Mouse (Mus musculus): ENCODE data around the gene Slc9a6. TPM values are rescaled to one million over a fixed set of nuclear protein-coding genes. Genes with fewer than 3 reads are reported as not detected.

Gene Slc9a6
- total and polyA plus RNA-seq, 3 experiments: 5.2 to 7.6 (median 5.3) TPM

GRCm38 (mm10) chrX:56636185-56636584, 26.6 kb downstream of the Slc9a6 start:
- in situ Hi-C loops (cut with MboI; ENCODE audit: low pct_ligation_motif_present, low pct_unique_long_range_greater_than_20kb, low sequenced_read_pairs): no loop called here
- dilution Hi-C loops (cut with MboI; ENCODE audit: extremely low pct_ligation_motif_present, extremely low pct_unique_long_range_greater_than_20kb, low sequenced_read_pairs): no loop called here
- no peak for TF ChIP-seq ZMIZ1 (IDR thresholded peaks at IDR 0.05; ENCODE audit: low read depth, low read length)
- TF ChIP-seq MYC (IDR thresholded peaks at IDR 0.05; ENCODE audit: low read depth, low read length): no peak
- TF ChIP-seq CTCF (conservative IDR thresholded peaks at IDR 0.05 in 1 of 2, IDR thresholded peaks at IDR 0.05 in 1 of 2; ENCODE audit: low read depth in 2 of 2, low read length in 2 of 2): no peak
- TF ChIP-seq ZC3H11A (IDR thresholded peaks at IDR 0.05; ENCODE audit: low read depth, low read length): no peak
- TF ChIP-seq HCFC1 (IDR thresholded peaks at IDR 0.05; ENCODE audit: low read depth, low read length): no peak
- no peak for TF ChIP-seq CHD2 (IDR thresholded peaks at IDR 0.05; ENCODE audit: low read length)
- no peak overlapping the region for H3K4me2 ChIP-seq (ENCODE audit: insufficient read depth, low read depth, poor library complexity, severe bottlenecking)
- no peaks in the 10 kb centered on the region for H3K9me3 ChIP-seq (replicated peaks; ENCODE audit: low read length)
- no peak overlapping the region for H3K9ac ChIP-seq (ENCODE audit: insufficient read depth, low read depth)
- H3K27me3 ChIP-seq (replicated peaks): no peaks in the 10 kb centered on the region
- H3K4me1 ChIP-seq (ENCODE audit: control insufficient read depth in 1 of 2, insufficient read depth in 2 of 2): no peaks in the 10 kb centered on the region
- DNase-seq (ENCODE audit: extremely low read depth): no peak
- H3K4me3 ChIP-seq (replicated peaks in 1 of 3; ENCODE audit: low read depth in 2 of 3, low read length in 2 of 3, poor library complexity in 1 of 3): no peak overlapping the region
- H3K79me2 ChIP-seq (replicated peaks; ENCODE audit: control insufficient read depth, extremely low read depth, insufficient read depth, poor library complexity, severe bottlenecking): no peaks in the 10 kb centered on the region
- H3K27ac ChIP-seq (ENCODE audit: insufficient read depth, low read depth): no peak overlapping the region
- H3K36me3 ChIP-seq (replicated peaks in 1 of 2; ENCODE audit: control insufficient read depth in 1 of 2, insufficient read depth in 1 of 2, low read length in 1 of 2): peaks cover 0 to 5% of the 10 kb centered on the region in 2 experiments

DNA sequence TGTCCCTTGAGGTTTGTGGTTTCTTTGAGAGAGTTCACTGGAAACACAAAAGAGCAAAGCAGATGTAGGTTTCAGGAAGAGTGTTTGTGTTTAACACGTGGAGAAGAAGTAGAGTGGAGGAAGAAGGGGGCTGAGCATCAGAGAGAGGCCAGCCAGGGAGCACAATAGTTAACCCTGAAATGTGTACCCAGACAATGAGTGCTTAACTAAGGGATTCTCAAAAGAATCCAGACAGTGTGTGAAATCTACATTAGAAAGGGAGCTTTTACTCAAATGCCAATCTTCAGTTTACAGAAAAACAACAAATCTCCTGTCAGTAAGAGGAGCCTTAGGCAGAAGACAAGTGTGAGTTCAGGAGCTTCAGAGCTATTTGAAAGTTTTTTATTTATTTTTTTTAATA, 30.5 kb downstream of the Slc9a6 start:
- dilution Hi-C loops (cut with MboI; ENCODE audit: extremely low pct_ligation_motif_present, extremely low pct_unique_long_range_greater_than_20kb, low sequenced_read_pairs) (no loop called here), in situ Hi-C loops (cut with MboI; ENCODE audit: low pct_ligation_motif_present, low pct_unique_long_range_greater_than_20kb, low sequenced_read_pairs) (no loop called here)
- TF ChIP-seq UBTF (IDR thresholded peaks at IDR 0.05; ENCODE audit: low read depth, low read length) (no peak), HCFC1 (IDR thresholded peaks at IDR 0.05; ENCODE audit: low read depth, low read length) (no peak), MEF2A (IDR thresholded peaks at IDR 0.05; ENCODE audit: borderline replicate concordance, low read depth, low read length) (no peak), PAX5 (IDR thresholded peaks at IDR 0.05; ENCODE audit: low read length) (no peak), NELFE (IDR thresholded peaks at IDR 0.05; ENCODE audit: low read depth, low read length) (no peak), RCOR1 (conservative IDR thresholded peaks at IDR 0.05; ENCODE audit: low read depth, low read length) (no peak), MAZ (IDR thresholded peaks at IDR 0.05; ENCODE audit: low read depth, low read length) (no peak), ZMIZ1 (IDR thresholded peaks at IDR 0.05; ENCODE audit: low read depth, low read length) (no peak), POLR2A (IDR thresholded peaks at IDR 0.05; ENCODE audit: low read depth, low read length) (no peak), CHD1 (IDR thresholded peaks at IDR 0.05; ENCODE audit: low read depth, low read length) (no peak), CHD2 (IDR thresholded peaks at IDR 0.05; ENCODE audit: low read length) (no peak), RAD21 (IDR thresholded peaks at IDR 0.05; ENCODE audit: low read depth, low read length) (no peak), ZKSCAN1 (IDR thresholded peaks at IDR 0.05; ENCODE audit: borderline replicate concordance, low read depth, low read length) (no peak), KAT2A (IDR thresholded peaks at IDR 0.05; ENCODE audit: insufficient replicate concordance, low read length) (no peak), ZNF384 (IDR thresholded peaks at IDR 0.05; ENCODE audit: low read depth, low read length) (no peak)
- Histone ChIP-seq H3K27me3 (replicated peaks) (no peaks in the 10 kb centered on the region), H3K4me2 (ENCODE audit: insufficient read depth, low read depth, poor library complexity, severe bottlenecking) (no peak overlapping the region), H3K4me1 (ENCODE audit: control insufficient read depth in 1 of 2, insufficient read depth in 2 of 2) (no peaks in the 10 kb centered on the region), H3K27ac (ENCODE audit: insufficient read depth, low read depth) (no peak overlapping the region), H3K9ac (ENCODE audit: insufficient read depth, low read depth) (no peak overlapping the region), H3K36me3 (replicated peaks in 1 of 2; ENCODE audit: control insufficient read depth in 1 of 2, insufficient read depth in 1 of 2, low read length in 1 of 2) (peaks cover 0 to 5% of the 10 kb centered on the region in 2 experiments), H3K79me2 (replicated peaks; ENCODE audit: control insufficient read depth, extremely low read depth, insufficient read depth, poor library complexity, severe bottlenecking) (no peaks in the 10 kb centered on the region), H3K9me3 (replicated peaks; ENCODE audit: low read length) (no peaks in the 10 kb centered on the region), H3K4me3 (replicated peaks in 1 of 3; ENCODE audit: low read depth in 2 of 3, low read length in 2 of 3, poor library complexity in 1 of 3) (no peak overlapping the region)
- DNase-seq (ENCODE audit: extremely low read depth): no peak
